Mouse (Mus musculus) monocyte, adult 59 days (primary cell): ENCODE data around the gene Utf1. TPM values are rescaled to one million over a fixed set of nuclear protein-coding genes. Genes with fewer than 3 reads are reported as not detected.

ENCODE experiments used
- total RNA-seq, 2 experiments: library from RNA; stranded (reverse); gene quantifications; one replicate each; pipeline ENCODE4 v1.2.4; 2023

The Utf1 gene
- total RNA-seq, result under 1 TPM in 1 of 2 experiments, not detected in 1; 0.52 TPM

GRCm38 (mm10) chr7:139943674-139944281, at the start of gene Utf1:
TSS of gene Utf1 (plus strand) at chr7:139943789.

GRCm38 (mm10) chr7:139894655-139895557, 48.7 kb upstream of the Utf1 start, which contains the start of gene Kndc1:
TSS of gene Kndc1 (plus strand) at chr7:139894696.

GRCm38 (mm10) chr7:139978278-139978892, 34.8 kb downstream of the Utf1 start, which contains the start of gene 6430531B16Rik:
TSS of gene 6430531B16Rik (minus strand) at chr7:139978755.

GRCm38 (mm10) chr7:139992406-139992805, 48.8 kb downstream of the Utf1 start, which contains the start of gene Adam8:
TSS of gene Adam8 (minus strand) at chr7:139992562.

Other genes with a start within 250 kb of the Utf1 start
- gene Adgra1, start 109.6 kb upstream of the Utf1 start, total RNA-seq, result not detected
- under 1 TPM in 1 of 2 experiments, not detected in 1; 0.21 TPM for gene Kndc1, start 49.1 kb upstream of the Utf1 start, total RNA-seq
- gene 6430531B16Rik, start 35.0 kb downstream of the Utf1 start, total RNA-seq, result under 1 TPM; 0.55 to 0.81 TPM
- gene Adam8, start 48.8 kb downstream of the Utf1 start, total RNA-seq, result 10 to 100 TPM; 20.2 to 22.0 TPM
- gene Zfp511, start 92.6 kb downstream of the Utf1 start, total RNA-seq, result 10 to 100 TPM; 26.8 to 27.1 TPM
- gene Tubgcp2, start 92.9 kb downstream of the Utf1 start, total RNA-seq, result 10 to 100 TPM; 19.9 to 23.2 TPM
- gene Msx3, start 105.3 kb downstream of the Utf1 start, total RNA-seq, result not detected
- not detected for gene Caly, start 138.8 kb downstream of the Utf1 start, total RNA-seq
- gene Prap1, start 149.6 kb downstream of the Utf1 start, total RNA-seq, result not detected
- gene Fuom, start 158.7 kb downstream of the Utf1 start, total RNA-seq, result 10 to 100 TPM in 1 of 2 experiments, 1 to 10 TPM in 1; 9.3 to 11.9 TPM
- 10 to 100 TPM; 18.6 to 26.3 TPM for gene Paox, start 172.0 kb downstream of the Utf1 start, total RNA-seq
- gene Echs1, start 172.7 kb downstream of the Utf1 start, total RNA-seq, result 10 to 100 TPM; 46.0 to 50.2 TPM
- gene Mtg1, start 193.8 kb downstream of the Utf1 start, total RNA-seq, result 10 to 100 TPM in 1 of 2 experiments, 1 to 10 TPM in 1; 8.7 to 10.9 TPM
- gene Sprn, start 211.1 kb downstream of the Utf1 start, total RNA-seq, result not detected
- gene Olfr522, start 221.0 kb downstream of the Utf1 start, total RNA-seq, result not detected
- not detected for gene Olfr523, start 229.4 kb downstream of the Utf1 start, total RNA-seq